Mouse (Mus musculus): Measurements from ENCODE around the gene Dars. TPM values are rescaled to one million over a fixed set of nuclear protein-coding genes. Genes with fewer than 3 reads are reported as not detected.
A peak's percentile ranks its signal among the peaks of the same experiment; 100 is the strongest.

Gene Dars
- polyA plus RNA-seq, 1 experiment = 7.6 TPM

DNA sequence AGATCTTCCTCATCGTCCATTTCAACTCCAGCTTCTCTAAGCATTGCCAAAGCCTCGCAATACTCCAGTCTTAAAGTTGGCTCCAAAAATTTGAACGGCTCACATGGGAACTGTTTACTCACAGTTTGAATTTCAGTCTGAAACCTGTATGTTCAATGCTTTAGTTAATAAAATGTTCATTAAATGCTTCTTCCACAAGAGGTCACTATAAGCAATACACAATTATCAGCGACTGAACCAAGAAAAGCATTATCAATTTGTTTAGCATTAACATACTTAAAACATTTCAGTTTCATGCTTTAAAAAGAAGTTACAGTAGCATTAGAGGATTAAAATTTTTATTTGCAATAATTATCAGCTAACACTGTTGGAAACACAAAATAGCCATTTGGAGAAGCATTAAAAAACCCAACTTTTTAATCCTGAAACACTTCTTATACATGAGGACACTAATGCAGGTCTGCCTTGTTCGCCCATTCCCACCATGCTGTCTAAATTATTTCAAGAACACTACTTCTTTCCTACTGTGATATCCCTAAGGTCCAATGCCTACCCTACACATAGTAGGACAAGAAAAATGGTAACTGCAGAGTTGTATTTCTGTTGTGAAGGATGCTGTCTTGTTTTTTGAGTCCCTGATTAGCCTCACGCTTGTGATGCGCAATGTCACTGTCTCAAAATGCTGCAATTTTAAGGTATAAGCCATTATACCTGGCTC, 44.9 kb downstream of the Dars start:
- 78% methylated on average over 7 of the region's 7 CpGs for WGBS
- DNase-seq (ENCODE audit: low read depth in 1 of 2, low spot score in 2 of 2) = no peak
- Histone ChIP-seq H3K36me3 (ENCODE audit: control insufficient read depth, insufficient read depth, low read length) (peaks cover 9% of the 10 kb centered on the region), H3K27me3 (ENCODE audit: control insufficient read depth, insufficient read depth, low read length) (no peaks in the 10 kb centered on the region), H3K27ac (ENCODE audit: insufficient read depth, low read length) (no peak overlapping the region), H3K4me1 (ENCODE audit: control insufficient read depth, insufficient read depth, insufficient read length) (no peaks in the 10 kb centered on the region), H3K4me3 (ENCODE audit: extremely low read depth, insufficient read depth, insufficient read length) (no peak overlapping the region)
- no peak for TF ChIP-seq POLR2A (IDR thresholded peaks at IDR 0.05; ENCODE audit: low read depth, low read length)
- no peak for TF ChIP-seq CTCF (IDR thresholded peaks at IDR 0.05; ENCODE audit: extremely low read depth, insufficient read depth, insufficient read length, insufficient replicate concordance)

DNA sequence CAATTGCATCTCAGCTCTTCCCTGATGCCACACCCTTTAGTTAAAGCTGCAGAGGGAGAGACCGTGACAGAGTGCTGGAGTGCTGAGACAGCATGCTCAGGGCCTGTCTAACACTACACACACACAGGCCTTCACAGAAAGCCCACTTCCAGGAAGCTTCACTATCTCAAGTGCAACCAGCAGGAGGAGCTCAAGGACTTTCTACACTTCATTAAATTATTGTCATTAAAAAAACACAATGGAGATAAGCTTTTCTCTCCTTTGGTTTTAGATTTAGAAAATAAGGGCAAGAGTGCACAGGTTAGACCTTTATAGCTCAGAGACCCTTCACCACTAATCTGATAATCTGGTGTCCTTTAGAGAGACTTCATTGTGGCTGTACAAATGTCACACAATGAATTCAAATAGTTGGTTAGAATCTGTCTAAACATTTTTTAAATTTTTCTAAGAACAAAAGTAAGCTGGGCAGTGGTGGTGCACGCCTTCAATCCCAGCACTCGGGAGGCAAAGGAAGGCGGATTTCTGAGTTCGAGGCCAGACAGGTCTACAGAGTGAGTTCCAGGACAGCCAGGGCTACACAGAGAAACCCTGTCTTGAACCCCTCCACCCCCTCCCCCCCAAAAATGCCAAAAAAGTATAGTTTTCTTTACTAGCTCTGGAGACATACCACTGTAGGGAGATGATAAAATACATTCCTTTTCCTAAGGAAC, 48.3 kb downstream of the Dars start:
- Histone ChIP-seq H3K36me3 (ENCODE audit: control insufficient read depth, insufficient read depth, low read length) (peaks cover 15% of the 10 kb centered on the region), H3K27ac (ENCODE audit: insufficient read depth, low read length) (no peak overlapping the region), H3K4me1 (ENCODE audit: control insufficient read depth, insufficient read depth, insufficient read length) (no peaks in the 10 kb centered on the region), H3K4me3 (ENCODE audit: extremely low read depth, insufficient read depth, insufficient read length) (no peak overlapping the region), H3K27me3 (ENCODE audit: control insufficient read depth, insufficient read depth, low read length) (no peaks in the 10 kb centered on the region)
- no peak for TF ChIP-seq POLR2A (IDR thresholded peaks at IDR 0.05; ENCODE audit: low read depth, low read length)
- peak; percentile 27; the same call in 1 of the 2 replicates for TF ChIP-seq CTCF (IDR thresholded peaks at IDR 0.05; ENCODE audit: extremely low read depth, insufficient read depth, insufficient read length, insufficient replicate concordance)
- DNase-seq (ENCODE audit: low read depth in 1 of 2, low spot score in 2 of 2) = peak in 1 of 2 experiments; percentile 43
- WGBS = 74% methylated on average over 5 of the region's 5 CpGs

DNA sequence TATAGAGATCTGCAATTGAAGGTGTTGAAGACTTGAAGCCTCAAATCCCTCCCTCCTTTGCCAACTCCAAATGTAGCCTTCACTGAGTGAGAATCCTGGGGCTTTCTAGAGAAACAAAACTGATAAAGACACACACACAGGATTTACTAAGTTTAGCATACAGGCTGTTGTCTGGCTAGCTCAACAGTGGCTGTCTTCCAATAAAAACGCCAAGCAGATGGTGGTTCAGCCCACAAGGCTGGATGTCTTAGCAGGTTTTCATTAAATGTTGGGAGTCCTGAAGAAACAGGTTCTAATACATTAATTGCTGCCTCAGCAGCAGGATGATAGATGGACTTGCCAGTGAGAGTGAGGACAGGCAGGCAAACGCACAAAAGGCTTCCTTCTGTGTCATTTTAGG, 56.6 kb downstream of the Dars start:
- H3K4me3 ChIP-seq (ENCODE audit: extremely low read depth, insufficient read depth, insufficient read length) = no peak overlapping the region
- H3K4me1 ChIP-seq (ENCODE audit: control insufficient read depth, insufficient read depth, insufficient read length) = peaks cover 13% of the 10 kb centered on the region
- no peak overlapping the region for H3K27ac ChIP-seq (ENCODE audit: insufficient read depth, low read length)
- 50% methylated on average over 2 of the region's 2 CpGs for WGBS
- H3K36me3 ChIP-seq (ENCODE audit: control insufficient read depth, insufficient read depth, low read length) = peaks cover 6% of the 10 kb centered on the region
- no peak for TF ChIP-seq CTCF (IDR thresholded peaks at IDR 0.05; ENCODE audit: extremely low read depth, insufficient read depth, insufficient read length, insufficient replicate concordance)
- TF ChIP-seq POLR2A (IDR thresholded peaks at IDR 0.05; ENCODE audit: low read depth, low read length) = no peak
- DNase-seq (ENCODE audit: low read depth in 1 of 2, low spot score in 2 of 2) = no peak
- no peaks in the 10 kb centered on the region for H3K27me3 ChIP-seq (ENCODE audit: control insufficient read depth, insufficient read depth, low read length)

DNA sequence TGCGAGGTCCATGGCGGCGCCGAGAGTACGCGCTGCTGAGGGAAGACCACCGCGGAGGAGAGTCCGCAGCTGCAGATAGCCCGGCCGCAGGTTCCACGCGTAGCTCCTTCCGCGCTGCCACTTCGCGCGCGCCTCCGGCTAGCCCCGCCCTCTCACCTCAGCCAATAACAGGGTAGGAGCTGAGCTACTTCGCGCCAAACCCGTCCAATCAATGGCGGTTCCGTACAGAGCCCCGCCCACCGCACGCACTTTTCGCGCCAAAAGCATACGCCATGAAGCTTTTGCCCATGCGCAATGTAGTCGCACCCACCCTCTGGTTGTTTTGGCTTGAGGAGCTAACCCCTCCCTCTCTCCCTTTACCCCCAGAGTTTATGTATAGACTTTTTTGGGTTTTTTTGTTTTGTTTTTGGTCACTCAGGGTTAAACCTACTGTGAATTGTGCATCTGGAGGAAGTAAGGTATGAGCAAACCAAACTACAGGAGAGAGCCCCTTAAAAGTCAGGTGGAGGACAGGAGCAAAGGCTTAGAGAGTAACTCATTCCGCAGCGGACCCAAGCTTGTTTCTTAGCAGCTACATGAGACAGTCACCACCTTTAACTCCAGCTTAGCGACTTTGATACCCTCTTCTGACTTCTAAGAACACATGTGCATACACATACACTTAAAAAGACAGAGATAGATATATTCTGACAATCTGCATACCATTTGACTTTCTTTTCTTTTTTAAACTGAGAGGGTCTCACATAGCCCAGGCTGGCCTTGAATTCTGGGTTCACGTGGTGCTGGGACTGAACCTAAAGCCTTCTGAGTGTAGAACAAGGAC, 57.4 kb downstream of the Dars start, which contains the start of gene Mcm6:
Gene Mcm6 (minus strand): TSS at position 111 of the 823 bp plus-strand sequence.
- Histone ChIP-seq H3K4me1 (ENCODE audit: control insufficient read depth, insufficient read depth, insufficient read length) (peaks cover 13% of the 10 kb centered on the region), H3K4me3 (ENCODE audit: extremely low read depth, insufficient read depth, insufficient read length) (peak within 1 kb of the TSS; percentile 91), H3K36me3 (ENCODE audit: control insufficient read depth, insufficient read depth, low read length) (peaks cover 6% of the 10 kb centered on the region), H3K27me3 (ENCODE audit: control insufficient read depth, insufficient read depth, low read length) (no peaks in the 10 kb centered on the region), H3K27ac (ENCODE audit: insufficient read depth, low read length) (peak within 1 kb of the TSS; percentile 64)
- 2% methylated on average over 38 of the region's 38 CpGs for WGBS
- peak; percentile 84 to 95 for DNase-seq (ENCODE audit: low read depth in 1 of 2, low spot score in 2 of 2)
- TF ChIP-seq POLR2A (IDR thresholded peaks at IDR 0.05; ENCODE audit: low read depth, low read length) = peak; percentile 37; the same call in 1 of the 2 replicates
- no peak for TF ChIP-seq CTCF (IDR thresholded peaks at IDR 0.05; ENCODE audit: extremely low read depth, insufficient read depth, insufficient read length, insufficient replicate concordance)

DNA sequence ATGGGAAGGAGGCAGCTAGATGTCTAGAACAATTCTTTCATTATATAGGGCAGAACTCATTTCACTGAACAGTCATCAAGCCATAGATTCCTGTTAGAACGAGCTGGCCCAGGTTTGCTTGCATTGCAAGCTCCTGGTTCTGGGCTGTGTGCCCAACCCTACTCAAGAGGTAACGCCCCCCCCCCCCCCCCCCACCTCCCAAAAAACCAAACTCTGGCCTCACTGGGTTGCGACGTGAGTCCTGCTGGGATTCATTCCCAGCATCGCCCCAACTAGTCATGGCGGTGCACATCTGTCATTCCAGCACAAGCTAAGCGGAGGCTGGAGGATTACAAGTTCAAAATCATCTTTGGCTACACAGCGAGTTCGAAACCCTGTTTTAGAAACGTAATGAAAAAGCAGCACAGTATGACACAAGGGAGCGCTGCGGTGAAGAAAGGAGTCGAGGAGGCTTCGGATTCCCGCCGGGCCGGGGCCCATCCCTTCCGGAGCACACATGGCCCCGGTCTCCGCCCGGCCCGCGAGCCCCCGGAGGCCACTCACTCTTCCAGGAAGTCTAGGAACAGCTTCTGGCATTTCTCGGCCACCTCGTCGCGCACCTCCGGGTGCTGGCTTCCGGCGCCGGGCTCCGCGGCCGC, 58.1 kb downstream of the Dars start:
- DNase-seq (ENCODE audit: low read depth in 1 of 2, low spot score in 2 of 2) = no peak
- H3K4me1 ChIP-seq (ENCODE audit: control insufficient read depth, insufficient read depth, insufficient read length) = peaks cover 13% of the 10 kb centered on the region
- H3K27me3 ChIP-seq (ENCODE audit: control insufficient read depth, insufficient read depth, low read length) = no peaks in the 10 kb centered on the region
- H3K4me3 ChIP-seq (ENCODE audit: extremely low read depth, insufficient read depth, insufficient read length) = peak overlapping the region; percentile 91
- H3K36me3 ChIP-seq (ENCODE audit: control insufficient read depth, insufficient read depth, low read length) = peaks cover 5% of the 10 kb centered on the region
- H3K27ac ChIP-seq (ENCODE audit: insufficient read depth, low read length) = peak overlapping the region; percentile 64
- TF ChIP-seq CTCF (IDR thresholded peaks at IDR 0.05; ENCODE audit: extremely low read depth, insufficient read depth, insufficient read length, insufficient replicate concordance) (no peak), POLR2A (IDR thresholded peaks at IDR 0.05; ENCODE audit: low read depth, low read length) (no peak)
- WGBS = 1% methylated on average over 35 of the region's 35 CpGs

DNA sequence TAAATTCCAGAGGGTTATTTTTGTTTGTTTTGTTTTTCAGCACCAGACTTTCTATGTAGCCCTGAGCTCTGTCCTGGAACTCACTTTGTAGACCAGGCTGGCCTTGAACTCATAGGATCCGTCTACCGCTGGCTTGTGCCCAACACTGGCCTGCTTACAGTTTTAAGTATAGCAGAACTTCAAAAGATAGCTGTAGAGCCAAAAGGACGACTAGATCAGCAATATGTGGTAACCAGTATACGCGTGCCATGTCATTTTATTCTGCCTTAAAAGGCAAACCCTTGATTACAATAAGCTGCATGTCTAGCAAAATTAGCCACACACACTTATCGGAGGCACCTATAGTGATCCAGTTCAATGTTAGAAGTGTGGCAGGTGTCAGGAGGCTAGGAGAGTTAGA, 58.9 kb downstream of the Dars start:
- no peak overlapping the region for H3K27ac ChIP-seq (ENCODE audit: insufficient read depth, low read length)
- H3K4me1 ChIP-seq (ENCODE audit: control insufficient read depth, insufficient read depth, insufficient read length) = peaks cover 13% of the 10 kb centered on the region
- WGBS = 15% methylated on average over 6 of the region's 6 CpGs
- H3K36me3 ChIP-seq (ENCODE audit: control insufficient read depth, insufficient read depth, low read length) = peaks cover 9% of the 10 kb centered on the region
- no peak for DNase-seq (ENCODE audit: low read depth in 1 of 2, low spot score in 2 of 2)
- TF ChIP-seq POLR2A (IDR thresholded peaks at IDR 0.05; ENCODE audit: low read depth, low read length) = no peak
- no peak for TF ChIP-seq CTCF (IDR thresholded peaks at IDR 0.05; ENCODE audit: extremely low read depth, insufficient read depth, insufficient read length, insufficient replicate concordance)
- H3K27me3 ChIP-seq (ENCODE audit: control insufficient read depth, insufficient read depth, low read length) = no peaks in the 10 kb centered on the region
- peak overlapping the region; percentile 91; the same call in 1 of the 2 replicates for H3K4me3 ChIP-seq (ENCODE audit: extremely low read depth, insufficient read depth, insufficient read length)
